Mouse (Mus musculus): Measurements from ENCODE around the gene 3110070M22Rik. TPM values are rescaled to one million over a fixed set of nuclear protein-coding genes. Genes with fewer than 3 reads are reported as not detected.

The 3110070M22Rik gene
- polyA plus RNA-seq (2015; fragmentation: Nextera tagmentation; extraction: Ambion mirVana): 0.29 and 0.77 TPM in 2 replicates

DNA sequence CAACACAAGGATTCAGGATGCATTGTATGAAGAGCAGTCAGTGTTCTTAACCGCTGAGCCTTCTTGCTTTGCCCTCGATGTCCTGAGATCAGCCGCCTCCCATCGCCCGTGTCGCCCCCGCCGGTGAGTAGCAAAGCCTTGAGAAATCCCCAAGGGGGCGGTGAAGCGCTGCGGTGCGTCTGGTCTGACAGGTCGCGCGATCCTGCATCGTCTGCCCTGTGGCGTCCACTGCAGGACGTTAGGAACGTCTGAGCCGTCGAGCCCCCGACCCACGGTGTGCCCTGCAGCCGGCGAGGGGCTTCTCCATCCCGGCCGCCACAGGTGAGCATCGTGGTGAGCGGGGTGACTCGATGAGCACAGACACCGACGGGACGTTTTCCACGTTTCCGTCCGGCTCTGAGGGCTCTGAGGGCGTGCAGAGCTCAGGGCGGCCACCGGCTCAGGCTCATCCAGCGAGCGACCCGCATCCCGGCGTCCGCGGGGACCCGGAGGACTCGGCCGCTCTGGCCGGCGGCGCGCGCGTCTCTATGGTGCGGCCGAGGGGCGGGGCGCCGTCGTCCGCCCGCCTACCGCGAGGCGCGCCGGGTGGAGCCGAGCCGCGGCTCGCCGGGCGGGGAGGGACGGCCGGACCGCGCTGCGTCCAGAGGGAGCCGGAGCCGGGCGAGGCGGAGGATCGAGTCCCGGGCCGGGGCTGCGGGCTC, at the start of gene 3110070M22Rik, which contains the start of gene Tmem267:
TSS of gene 3110070M22Rik (minus strand) at position 504 of the 701 bp plus-strand sequence.
TSS of gene Tmem267 (plus strand) at position 160 of the 701 bp plus-strand sequence.

DNA sequence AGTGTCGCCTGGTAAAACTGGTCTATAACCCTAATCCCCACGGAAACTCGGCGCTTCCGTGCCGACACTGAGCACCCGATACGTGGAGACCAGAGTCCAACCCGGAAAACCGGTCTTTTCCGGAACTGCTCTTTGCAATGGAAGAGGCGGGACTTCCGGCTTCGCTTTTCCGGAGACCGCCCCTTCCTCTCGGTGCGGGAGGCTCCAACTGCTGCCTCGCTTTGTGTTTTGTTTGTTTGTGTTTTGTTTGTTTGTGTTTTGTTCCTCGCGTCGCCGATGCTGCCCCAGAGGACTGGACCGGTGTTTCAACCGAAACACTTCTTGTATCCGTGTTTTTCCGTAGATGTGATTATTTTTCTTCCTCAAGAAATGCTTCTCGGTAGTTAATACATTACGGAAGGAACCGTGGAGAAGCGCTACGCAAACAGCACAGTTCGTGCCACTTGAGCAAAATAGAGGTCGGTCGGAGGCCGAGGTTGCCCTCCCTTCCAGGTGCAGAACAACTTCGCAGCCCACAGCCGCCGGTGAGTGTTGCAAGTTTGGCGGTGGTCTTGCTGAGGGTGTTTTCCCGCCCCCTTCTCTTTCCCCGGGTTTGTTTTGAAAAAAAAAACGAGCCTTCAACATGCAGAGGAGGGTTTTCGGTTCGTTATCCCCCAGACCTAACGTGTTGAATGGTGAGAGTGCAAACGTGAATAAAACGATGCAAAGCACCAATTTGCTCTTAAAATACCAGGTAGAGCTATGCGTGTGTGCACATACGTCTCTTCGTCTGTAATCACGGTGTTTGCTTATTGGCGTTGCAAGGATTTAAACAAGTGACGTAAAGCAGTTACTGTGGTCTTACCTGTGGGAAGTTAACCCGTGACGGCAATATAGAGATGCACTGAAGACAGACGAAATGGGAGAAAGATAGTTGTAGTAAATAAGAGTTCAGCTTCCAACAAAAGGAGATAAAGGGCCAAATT, 25.3 kb downstream of the 3110070M22Rik start, which contains the start of gene 4833420G17Rik:
TSS of gene 4833420G17Rik (plus strand) at position 173 of the 965 bp plus-strand sequence.

Other genes starting within 250 kb of the 3110070M22Rik start
- 26.0 and 31.9 TPM in 2 replicates for gene Paip1, start 59.8 kb downstream of the 3110070M22Rik start, polyA plus RNA-seq (2015; fragmentation: Nextera tagmentation; extraction: Ambion mirVana)
- gene 4833420G17Rik, start 25.6 kb downstream of the 3110070M22Rik start, polyA plus RNA-seq (2015; fragmentation: Nextera tagmentation; extraction: Ambion mirVana): 28.8 and 32.7 TPM in 2 replicates
- gene Tmem267, start 344 bp downstream of the 3110070M22Rik start, polyA plus RNA-seq (2015; fragmentation: Nextera tagmentation; extraction: Ambion mirVana): 0.85 and 1.5 TPM in 2 replicates
- 0.09 and 0.13 TPM in 2 replicates for gene Ccl28, start 135.4 kb upstream of the 3110070M22Rik start, polyA plus RNA-seq (2015; fragmentation: Nextera tagmentation; extraction: Ambion mirVana)
- gene Hmgcs1, start 202.0 kb upstream of the 3110070M22Rik start, polyA plus RNA-seq (2015; fragmentation: Nextera tagmentation; extraction: Ambion mirVana): 35.3 and 53.4 TPM in 2 replicates